Mouse (Mus musculus) retina, adult 2 months (tissue): ENCODE measurements around the gene Sema7a.
A peak's percentile ranks its signal among the peaks of the same experiment; 100 is the strongest.

ENCODE experiments used
- DNase-seq: peaks from one replicate; pipeline ENCODE4 v3.0.0-alpha.2; 2012; ENCODE audit warnings: low read depth, low spot score

Gene Sema7a

DNA sequence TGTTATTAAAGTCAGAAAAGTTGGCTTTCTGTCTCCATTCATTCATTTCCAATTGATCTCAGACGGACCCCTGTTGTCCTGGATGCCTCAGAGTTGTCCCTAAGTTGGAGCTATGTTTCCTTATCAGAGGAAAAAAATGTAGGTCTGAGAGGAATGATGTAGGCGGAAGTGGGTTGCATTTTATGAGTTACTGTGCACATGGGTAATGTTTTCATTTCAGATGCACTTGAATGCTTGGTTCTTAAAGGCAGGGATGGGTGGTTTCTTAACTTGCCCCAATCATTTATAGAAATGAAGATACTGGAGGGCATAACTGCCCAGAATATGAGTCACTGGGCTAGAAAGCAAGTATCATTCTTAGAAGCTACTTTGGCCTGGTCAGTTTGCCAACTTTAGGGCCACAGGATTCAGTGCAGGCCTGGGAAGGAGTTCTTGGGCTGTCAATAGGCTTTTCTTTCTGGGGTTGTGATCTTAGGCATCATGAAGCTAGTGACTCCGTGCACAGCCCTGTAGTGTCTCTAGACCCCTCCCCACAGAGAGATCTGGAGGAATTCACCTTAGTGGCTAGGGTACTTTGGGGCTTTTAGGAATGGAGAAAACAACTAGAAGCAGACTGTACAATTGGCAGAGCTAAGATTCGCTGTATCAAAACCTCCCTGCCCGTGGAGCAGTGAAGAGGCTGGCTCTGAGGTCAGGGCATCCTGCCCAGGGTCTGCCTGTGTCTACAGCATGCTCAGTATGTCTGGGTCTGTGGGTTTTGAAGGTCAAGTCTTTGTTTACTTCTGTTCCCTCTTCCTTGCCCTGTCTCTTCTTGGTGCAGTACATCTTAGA is 1.5 kb upstream of the Sema7a start:
- DNase-seq, result no peak

- DNase-seq, result no peak
Observed at GRCm38 (mm10) chr9:57940349-57940794, 460 bp downstream of the Sema7a start.

DNA sequence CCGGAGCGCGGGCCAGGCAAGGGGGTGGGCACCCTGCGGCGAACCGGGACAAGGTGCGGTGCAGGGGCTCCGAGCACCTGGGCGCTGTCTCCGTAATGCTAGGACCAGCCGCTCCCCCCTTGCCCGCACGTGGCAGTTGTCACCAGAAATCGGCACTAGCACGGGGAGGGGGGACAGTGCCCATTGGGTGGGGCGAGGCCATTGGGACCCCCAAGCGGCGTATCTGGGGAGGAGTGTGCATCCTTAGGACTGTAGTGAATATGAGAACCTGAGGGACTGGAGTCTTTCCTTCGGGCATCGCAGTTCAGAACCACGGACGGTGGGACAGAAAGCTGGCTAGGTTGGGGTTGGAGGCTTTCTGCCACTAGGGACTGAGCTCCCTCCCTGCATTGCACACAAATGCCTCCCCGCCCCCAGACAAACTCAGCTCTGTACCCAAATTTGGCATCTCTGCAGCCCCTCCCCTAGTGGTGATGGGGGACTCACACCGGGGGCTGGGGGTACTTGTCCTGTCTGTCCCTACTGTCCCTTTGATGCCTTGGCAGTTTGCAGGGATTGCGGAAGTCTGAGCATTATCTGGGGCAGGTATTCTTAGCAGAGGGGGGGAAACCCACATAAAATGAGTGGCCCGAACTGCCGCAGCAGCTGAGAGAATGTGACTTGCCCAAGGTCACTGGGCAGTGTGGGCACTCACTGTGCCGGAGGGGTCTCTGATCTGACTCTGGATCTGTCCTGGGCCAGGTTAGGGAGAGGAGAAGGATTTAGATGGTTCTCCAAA is 1.1 kb downstream of the Sema7a start:
- DNase-seq, result no peak

GRCm38 (mm10) chr9:57942039-57942438 is 2.1 kb downstream of the Sema7a start:
- no peak for DNase-seq

GRCm38 (mm10) chr9:57943067-57943466 is 3.2 kb downstream of the Sema7a start:
- no peak for DNase-seq

DNA sequence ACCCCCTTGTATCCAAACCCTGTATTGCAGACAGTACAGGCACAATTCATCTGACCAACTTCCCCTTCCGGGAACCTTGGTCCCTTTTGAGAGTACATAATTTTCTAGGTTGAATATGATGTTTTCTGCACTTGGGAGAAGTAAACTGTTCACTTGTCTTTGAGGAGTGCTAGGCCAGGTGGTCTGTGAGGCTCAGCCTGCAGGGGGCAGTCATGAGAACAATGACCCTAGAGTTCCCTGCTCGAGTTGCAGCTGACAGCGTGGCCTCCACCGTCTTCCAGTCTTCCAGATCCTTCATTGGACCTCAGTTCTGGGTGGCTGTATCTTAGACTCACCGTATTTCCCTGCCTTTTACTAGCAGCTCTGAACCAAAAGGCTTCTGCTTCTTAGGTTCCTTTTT is 4.7 kb downstream of the Sema7a start:
- no peak for DNase-seq

DNA sequence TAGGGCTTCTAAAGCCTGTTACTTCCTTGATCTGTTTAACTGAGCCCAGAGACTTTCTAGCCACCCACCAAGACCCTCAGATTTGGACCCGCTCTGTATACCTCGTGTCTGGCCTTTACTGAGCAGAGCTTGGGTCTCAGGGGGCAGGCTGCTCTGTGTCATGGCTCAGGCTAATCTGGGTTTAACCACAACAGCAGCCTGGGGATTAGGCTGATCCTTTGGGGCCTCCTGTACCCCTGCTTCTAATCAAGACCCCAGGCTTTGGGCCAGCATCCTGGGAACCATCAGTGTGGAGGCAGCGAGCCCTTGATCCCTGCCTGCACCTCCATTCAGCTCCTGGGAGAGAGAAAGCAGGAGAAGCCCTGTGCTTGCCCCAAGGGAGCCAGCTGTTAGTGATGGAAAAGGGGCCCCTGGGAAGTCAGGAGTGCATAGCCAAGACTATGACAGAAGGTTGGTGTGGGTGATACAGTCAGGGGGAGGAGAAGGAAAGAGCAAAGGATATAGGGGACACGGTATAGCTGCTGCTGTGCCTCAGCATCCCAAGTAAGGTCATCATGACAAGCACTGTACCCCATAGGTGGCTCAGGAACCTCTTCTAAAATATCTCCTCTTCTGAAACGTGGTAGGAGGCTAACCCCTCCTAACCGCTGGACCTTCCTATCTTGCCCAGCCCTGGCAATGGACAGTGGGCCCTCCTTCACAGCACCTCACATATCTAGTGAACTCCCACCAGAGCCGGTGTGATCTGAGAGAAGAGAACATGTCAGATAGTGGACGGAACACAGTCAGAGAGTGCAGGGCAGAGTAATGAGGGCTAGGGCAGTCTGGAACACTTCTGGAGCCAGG is 6.1 kb downstream of the Sema7a start:
- peak; percentile 79 for DNase-seq

- DNase-seq, result no peak
Observed at GRCm38 (mm10) chr9:57947381-57948030, 7.6 kb downstream of the Sema7a start.

- DNase-seq, result no peak
Observed at GRCm38 (mm10) chr9:57948333-57948931, 8.5 kb downstream of the Sema7a start.

DNA sequence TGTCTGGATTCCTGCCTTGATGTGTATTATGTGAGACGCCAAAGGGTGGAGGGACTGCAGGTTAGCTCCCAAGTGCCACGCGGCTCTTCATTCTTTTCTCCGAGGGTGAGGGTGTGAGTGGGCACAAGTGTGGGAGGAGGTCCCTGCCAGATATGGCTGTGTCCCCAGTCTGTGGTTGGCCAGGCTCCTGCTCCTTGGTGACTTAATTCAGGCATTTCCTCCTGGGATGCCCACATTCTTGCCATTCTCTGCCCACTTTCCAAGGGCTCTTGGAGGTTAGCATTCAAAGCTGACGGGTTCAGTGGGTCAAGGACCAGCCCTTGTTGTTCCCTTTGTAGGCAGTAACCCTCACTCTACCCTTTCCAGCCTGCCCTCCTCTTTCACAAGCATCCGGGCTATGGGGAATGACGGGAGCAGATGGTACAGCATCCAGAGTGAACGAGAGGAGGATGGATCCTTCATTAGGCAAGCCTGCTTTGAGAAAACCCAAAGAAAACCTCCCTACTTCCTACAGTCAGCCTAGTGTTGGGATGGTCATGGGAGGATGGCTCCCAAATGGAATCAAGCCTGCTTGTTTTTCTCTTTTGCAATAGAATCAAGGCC is 9.3 kb downstream of the Sema7a start:
- no peak for DNase-seq

DNA sequence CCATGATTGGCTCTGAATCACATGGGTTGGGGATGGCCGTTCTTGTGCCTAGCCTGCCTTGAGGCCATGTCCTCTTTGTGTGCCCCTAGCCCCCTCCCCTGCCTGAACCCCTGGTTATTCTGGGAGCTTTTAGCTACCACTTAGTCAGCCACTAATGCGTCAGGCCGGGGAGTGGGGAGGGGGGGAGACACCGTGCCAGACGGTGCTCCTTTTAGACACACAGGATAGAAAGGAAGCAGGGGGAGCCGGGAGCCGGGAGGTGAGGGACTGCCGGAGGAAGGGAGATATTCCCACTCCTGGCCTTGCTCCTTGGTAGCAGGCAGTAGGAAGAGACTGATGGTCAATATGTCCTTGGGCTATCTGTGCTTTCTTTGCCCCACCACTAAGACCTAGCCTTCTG is 10.0 kb downstream of the Sema7a start:
- DNase-seq, result no peak

- DNase-seq, result no peak
Observed at GRCm38 (mm10) chr9:57950519-57950918, 10.6 kb downstream of the Sema7a start.

GRCm38 (mm10) chr9:57951993-57952392 is 12.1 kb downstream of the Sema7a start:
- no peak for DNase-seq

- no peak for DNase-seq
Observed at GRCm38 (mm10) chr9:57954962-57955744, 15.2 kb downstream of the Sema7a start.

GRCm38 (mm10) chr9:57955764-57956163 is 15.9 kb downstream of the Sema7a start:
- DNase-seq, result no peak

DNA sequence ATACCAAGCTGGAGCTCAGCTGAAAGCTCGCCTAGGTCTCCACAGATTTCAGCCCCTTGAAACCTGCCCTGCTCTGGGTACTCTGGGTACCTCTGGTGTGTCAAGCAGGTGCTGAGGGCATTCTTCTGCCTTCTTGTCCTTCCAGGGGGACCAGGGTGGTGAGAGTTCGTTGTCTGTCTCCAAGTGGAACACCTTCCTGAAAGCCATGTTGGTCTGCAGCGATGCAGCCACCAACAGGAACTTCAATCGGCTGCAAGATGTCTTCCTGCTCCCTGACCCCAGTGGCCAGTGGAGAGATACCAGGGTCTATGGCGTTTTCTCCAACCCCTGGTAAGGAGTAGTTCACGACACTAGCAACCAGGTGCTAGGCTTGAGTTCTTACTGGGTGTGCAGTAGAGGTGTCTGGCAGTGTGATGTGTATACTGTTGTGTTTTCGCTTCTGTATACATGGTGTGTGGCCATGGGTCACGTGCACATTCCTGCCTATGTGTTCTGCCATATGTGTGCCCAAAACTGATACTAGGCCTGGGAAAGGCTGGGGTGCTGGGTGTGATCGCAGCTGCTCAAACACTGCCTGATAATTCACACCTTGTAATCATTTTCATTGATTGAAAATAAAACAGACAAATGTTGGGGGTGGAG is 16.4 kb downstream of the Sema7a start:
- DNase-seq, result no peak

GRCm38 (mm10) chr9:57956838-57957236 is 16.9 kb downstream of the Sema7a start:
- DNase-seq, result no peak

- no peak for DNase-seq
Observed at GRCm38 (mm10) chr9:57958615-57959014, 18.7 kb downstream of the Sema7a start.

DNA sequence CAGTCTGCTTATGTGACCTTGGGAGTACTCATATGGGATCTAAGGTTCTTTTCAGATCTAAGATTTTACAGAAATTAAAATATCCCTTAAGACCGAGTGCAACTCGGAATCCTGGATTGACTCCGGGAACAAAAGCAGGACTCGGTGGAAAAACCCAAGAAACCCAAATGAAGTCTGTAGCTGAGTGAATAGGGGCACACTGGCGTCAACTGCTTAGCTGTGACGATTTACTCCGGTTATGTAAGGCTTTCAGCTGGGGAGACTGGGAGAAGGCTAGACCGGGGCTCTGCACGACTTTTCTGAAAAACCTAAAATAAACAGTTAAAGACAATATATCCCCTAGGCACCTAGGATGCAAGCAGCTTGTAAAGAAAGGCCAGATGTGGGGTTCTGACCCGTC is 19.5 kb downstream of the Sema7a start:
- no peak for DNase-seq
